Mouse (Mus musculus): ENCODE measurements around the gene Lrrtm4. TPM values are rescaled to one million over a fixed set of nuclear protein-coding genes. Genes with fewer than 3 reads are reported as not detected.

The Lrrtm4 gene
- total RNA-seq, 2 experiments from 2014 or later: not detected

GRCm38 (mm10) chr6:80662729-80663128, 644.1 kb downstream of the Lrrtm4 start:
- no peak for DNase-seq (ENCODE audit: low spot score)
- intact Hi-C loops (cut with DNase I): no loop called here

GRCm38 (mm10) chr6:80664039-80664438, 645.4 kb downstream of the Lrrtm4 start:
- intact Hi-C loops (cut with DNase I): no loop called here
- no peak for DNase-seq (ENCODE audit: low spot score)

DNA sequence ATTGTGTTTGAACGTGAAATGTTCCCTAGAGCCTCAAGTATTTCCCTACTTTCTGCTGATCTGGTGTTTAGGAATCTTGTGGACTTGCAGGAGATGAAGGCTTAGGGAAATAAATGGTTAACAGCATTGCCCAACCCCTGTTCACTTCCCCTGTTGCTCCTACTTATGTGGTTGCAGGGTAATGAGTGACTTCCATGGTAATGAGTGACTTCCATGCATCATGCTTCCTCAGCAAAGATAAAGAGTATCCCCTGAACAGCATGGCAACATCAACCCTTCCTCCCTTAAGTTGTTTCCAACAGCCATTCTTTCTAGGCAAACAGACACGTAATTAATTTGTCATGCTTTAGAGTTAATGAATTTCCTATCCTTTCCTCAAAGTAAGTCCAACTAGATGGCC, 685.5 kb downstream of the Lrrtm4 start:
- no peak for DNase-seq (ENCODE audit: low spot score)
- intact Hi-C loops (cut with DNase I): no loop called here

GRCm38 (mm10) chr6:80720468-80720867, 701.8 kb downstream of the Lrrtm4 start:
- DNase-seq (ENCODE audit: low spot score): no peak
- intact Hi-C loops (cut with DNase I): no loop called here

DNA sequence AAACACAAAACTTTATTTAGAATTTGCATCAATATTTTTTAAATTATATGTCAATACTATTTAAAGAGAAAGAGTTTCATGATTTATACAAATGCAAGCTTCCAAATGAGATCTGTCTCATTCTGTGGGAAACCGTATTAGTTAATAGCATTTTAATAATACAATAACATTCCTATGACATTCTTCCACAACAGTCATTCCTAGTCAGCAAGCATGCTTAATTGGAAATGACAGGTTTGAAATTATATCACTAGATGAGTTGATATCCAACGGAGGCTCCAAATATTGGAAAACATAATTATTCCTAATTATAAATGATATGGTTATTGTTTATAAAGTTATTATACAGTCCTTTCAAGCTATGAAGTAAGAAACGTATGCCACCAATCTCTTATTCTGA, 714.7 kb downstream of the Lrrtm4 start:
- DNase-seq (ENCODE audit: low spot score): no peak

DNA sequence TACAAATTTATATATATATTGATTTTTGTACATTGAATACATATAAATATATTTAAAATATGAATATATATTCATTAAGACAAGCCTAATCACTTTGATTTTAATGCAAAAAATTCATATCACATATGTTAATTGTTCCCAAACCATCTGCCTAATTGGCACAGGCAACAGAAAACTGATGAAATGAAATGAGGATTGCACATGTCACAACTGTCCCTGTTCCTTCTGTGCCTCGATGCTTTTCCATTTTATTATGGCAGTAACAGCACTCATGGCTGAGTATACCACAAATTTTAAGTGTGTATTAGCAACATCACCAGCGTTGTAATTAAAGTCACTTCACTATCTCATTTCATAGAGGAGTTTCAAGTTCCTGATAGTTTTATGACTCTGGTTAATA, 732.1 kb downstream of the Lrrtm4 start:
- no peak for DNase-seq (ENCODE audit: low spot score)
- intact Hi-C loops (cut with DNase I): no loop called here

More for the DNA sequence above, 714.7 kb downstream of the Lrrtm4 start:
- intact Hi-C loops (cut with DNase I): no loop called here

GRCm38 (mm10) chr6:80760641-80761204, 742.0 kb downstream of the Lrrtm4 start:
- intact Hi-C loops (cut with DNase I): no loop called here
- DNase-seq (ENCODE audit: low spot score): no peak

DNA sequence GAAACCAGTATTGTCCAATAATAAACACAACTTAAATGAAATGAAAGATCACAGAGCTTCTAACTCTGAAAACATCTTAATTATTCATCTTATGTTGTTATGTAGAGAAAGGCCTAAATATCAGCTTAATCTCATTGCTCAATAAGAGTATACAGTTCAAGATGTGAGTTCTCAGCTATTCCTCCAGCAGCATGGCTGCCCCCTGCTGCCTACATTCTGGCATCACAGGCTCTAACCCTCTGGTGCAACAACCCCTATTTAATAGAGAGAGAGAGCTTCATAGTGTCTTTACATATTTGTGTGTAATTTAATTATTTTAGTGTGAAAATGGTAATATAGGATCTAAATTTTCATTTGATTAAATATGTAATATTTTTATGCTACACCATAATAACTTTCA, 767.6 kb downstream of the Lrrtm4 start:
- DNase-seq (ENCODE audit: low spot score): no peak
- intact Hi-C loops (cut with DNase I): no loop called here

DNA sequence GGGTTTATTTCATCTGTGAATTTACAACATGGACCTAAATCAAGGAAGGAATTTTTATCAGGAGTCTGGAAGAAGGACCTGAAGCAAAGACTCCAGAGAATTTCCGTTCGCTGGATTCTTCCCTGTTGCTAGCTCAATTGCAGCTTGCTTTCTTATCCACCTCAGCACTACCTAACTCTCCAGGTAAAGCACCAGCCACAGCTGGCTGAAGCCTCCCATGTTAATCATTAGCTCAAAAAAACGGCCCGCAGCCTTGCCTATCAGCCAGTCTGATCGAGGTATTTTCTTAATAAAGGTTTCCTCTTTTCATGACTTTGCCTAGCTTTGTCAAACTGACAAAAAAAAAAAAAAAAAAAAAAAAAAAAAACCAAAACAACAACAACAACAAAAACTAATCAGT, 805.1 kb downstream of the Lrrtm4 start:
- no peak for DNase-seq (ENCODE audit: low spot score)
- intact Hi-C loops (cut with DNase I): no loop called here

DNA sequence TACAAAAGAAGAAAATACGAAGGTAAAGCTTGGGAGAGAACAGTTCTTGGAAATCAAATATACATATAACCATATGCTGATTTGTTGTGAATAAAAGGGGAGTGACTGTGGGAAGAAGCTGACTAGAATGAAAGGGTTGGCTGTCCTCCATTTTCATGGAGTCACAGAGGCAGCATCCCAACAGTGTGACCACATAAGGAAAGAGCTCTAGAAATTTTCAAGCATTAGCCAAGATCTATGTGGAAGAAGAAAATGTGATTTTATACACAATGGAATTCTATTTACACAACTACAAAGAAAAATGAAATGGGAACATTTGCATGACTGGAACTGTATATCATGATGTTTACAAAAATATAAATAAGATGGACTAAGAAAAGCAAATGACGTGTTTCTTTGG, 821.1 kb downstream of the Lrrtm4 start:
- intact Hi-C loops (cut with DNase I): no loop called here
- no peak for DNase-seq (ENCODE audit: low spot score)

- intact Hi-C loops (cut with DNase I): no loop called here
Measured at GRCm38 (mm10) chr6:80845294-80845693, 826.6 kb downstream of the Lrrtm4 start.

DNA sequence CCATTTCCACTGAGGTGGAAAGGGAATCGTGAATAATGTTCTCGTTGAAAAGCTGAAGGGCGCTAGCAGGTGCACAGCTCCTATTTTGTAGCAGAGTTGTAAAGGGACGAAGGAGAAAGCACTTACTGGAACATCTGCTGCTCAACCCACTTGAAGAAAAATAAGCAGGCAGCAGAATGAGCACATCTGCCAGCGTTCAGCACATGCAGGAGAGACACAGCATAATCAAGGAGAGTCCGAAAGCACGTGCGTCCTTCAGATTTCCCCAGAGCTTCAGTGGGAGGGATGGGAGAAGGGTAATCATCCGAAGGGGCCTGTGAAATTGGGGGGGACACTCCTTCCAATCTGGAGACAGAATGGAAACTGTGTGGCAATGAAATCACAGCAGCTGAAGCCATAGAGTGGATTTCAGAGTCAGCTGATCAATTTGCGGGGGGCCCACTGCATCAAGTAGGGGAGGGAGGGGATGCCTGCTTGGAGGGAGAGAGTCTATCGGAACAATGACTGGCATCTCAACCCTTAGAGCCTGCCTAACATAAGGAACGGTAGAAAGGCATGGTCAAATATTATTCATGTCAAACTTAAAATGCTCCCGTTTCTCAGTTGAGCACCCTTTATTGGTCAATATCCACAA, 838.4 kb downstream of the Lrrtm4 start:
- intact Hi-C loops (cut with DNase I): no loop called here
- DNase-seq (ENCODE audit: low spot score): no peak

More at GRCm38 (mm10) chr6:80845294-80845693, 826.6 kb downstream of the Lrrtm4 start:
- no peak for DNase-seq (ENCODE audit: low spot score)

Other genes starting within 250 kb of the Lrrtm4 start
- gene Gm20594, start 201.0 kb upstream of the Lrrtm4 start, total RNA-seq (2021): not detected